Mouse (Mus musculus) kidney, adult 2 months (tissue): ENCODE measurements at regions not wholly inside any gene's neighbourhood (a gene's known extent, or its start where the extent isn't known, plus 50 kb on each side); places are given as distances from the start of the nearest gene placed in this dataset.

Experiments used
- CTCF ChIP-seq: fragments of 200-500 bp; conservative IDR thresholded peaks from 2 replicates; pipeline ENCODE4 v1.5.1; 2011; ENCODE audit warnings: low read depth, mild to moderate bottlenecking, control low read depth, low read length, moderate library complexity, mixed read lengths; ENCODE audit not compliant: insufficient read depth, insufficient read length
- POLR2A ChIP-seq: fragments of 200-500 bp; IDR thresholded peaks from one replicate; pipeline ENCODE4 v1.6.1; 2011; ENCODE audit warnings: low read depth, low read length, control low read depth

GRCm38 (mm10) chr1:184668022-184668421 lies 64.4 kb downstream of the Hlx start:
- TF ChIP-seq POLR2A (no peak), CTCF (no peak)
